Mouse (Mus musculus) CH12.LX (cell line): Measurements from ENCODE around the gene Gm49318.

Experiments used
- CHD1 ChIP-seq: IDR thresholded peaks from 2 replicates; pipeline ENCODE4 v1.6.1; 2012; ENCODE audit warnings: low read depth, low read length, improper control_type of control experiment, inconsistent platforms
- CTCF ChIP-seq, 2 experiments: IDR thresholded peaks in 1 of 2; conservative IDR thresholded peaks in 1 of 2; 2 replicates each; pipeline ENCODE4 v1.5.1; 2011 to 2012; ENCODE audit warnings: low read depth in 2 of 2, low read length in 2 of 2, improper control_type of control experiment in 1 of 2, inconsistent platforms in 1 of 2, mild to moderate bottlenecking in 1 of 2, moderate library complexity in 1 of 2
- ELF1 ChIP-seq: IDR thresholded peaks from 2 replicates; pipeline ENCODE4 v1.6.1; 2014; ENCODE audit warnings: low read depth, mild to moderate bottlenecking, inconsistent platforms, low read length, improper control_type of control experiment
- EP300 ChIP-seq: IDR thresholded peaks from 2 replicates; pipeline ENCODE4 v1.6.1; 2011; ENCODE audit warnings: low read length, improper control_type of control experiment
- ETS1 ChIP-seq: conservative IDR thresholded peaks from 2 replicates; pipeline ENCODE4 v1.6.1; 2012; ENCODE audit warnings: low read depth, mild to moderate bottlenecking, inconsistent platforms, low read length, improper control_type of control experiment, moderate library complexity
- GABPA ChIP-seq: IDR thresholded peaks from 2 replicates; pipeline ENCODE4 v1.6.1; 2012; ENCODE audit warnings: low read depth, low read length, improper control_type of control experiment, inconsistent platforms; ENCODE audit not compliant: insufficient replicate concordance
- HCFC1 ChIP-seq: IDR thresholded peaks from 2 replicates; pipeline ENCODE4 v1.6.1; 2012; ENCODE audit warnings: low read depth, mild to moderate bottlenecking, inconsistent platforms, low read length, improper control_type of control experiment
- MAX ChIP-seq: IDR thresholded peaks from 2 replicates; pipeline ENCODE4 v1.6.1; 2011; ENCODE audit warnings: low read length, improper control_type of control experiment
- NELFE ChIP-seq: IDR thresholded peaks from 2 replicates; pipeline ENCODE4 v1.6.1; 2011; ENCODE audit warnings: low read depth, low read length, improper control_type of control experiment
- POLR2A ChIP-seq: IDR thresholded peaks from 2 replicates; pipeline ENCODE4 v1.6.1; 2011; ENCODE audit warnings: low read depth, mild to moderate bottlenecking, improper control_type of control experiment, low read length
- POLR2AphosphoS2 ChIP-seq: IDR thresholded peaks from 2 replicates; pipeline ENCODE4 v1.6.1; 2011; ENCODE audit warnings: low read depth, low read length, improper control_type of control experiment
- TBP ChIP-seq: conservative IDR thresholded peaks from 2 replicates; pipeline ENCODE4 v1.6.1; 2011; ENCODE audit warnings: low read depth, low read length, improper control_type of control experiment
- ZNF384 ChIP-seq: IDR thresholded peaks from 2 replicates; pipeline ENCODE4 v1.6.1; 2012; ENCODE audit warnings: low read depth, low read length, improper control_type of control experiment, inconsistent platforms

DNA sequence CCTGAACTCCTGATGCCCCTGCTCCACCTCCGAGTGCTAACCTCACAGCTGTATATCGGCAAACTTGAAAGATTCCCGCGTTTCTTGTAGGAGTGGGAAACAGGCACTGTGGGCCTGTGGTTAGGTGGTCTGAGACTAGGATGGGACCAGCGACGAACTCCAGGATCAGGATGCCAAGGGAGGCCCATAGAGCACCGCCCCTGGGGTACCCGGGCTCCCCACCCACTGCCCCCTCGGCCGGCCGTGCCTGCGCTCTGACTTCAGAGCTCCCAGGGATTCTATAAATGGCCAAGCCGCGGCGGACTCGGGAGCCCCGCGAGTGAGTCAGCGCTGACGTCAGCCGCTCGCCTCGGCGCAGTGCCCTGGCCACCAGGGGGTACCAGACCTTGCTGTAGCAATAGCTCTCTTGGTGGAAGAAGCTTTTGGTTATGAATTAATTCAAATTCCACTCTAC is 24.8 kb upstream of the Gm49318 start:
- TF ChIP-seq EP300 (no peak), CTCF (conservative IDR thresholded peaks at IDR 0.05 in 1 of 2, IDR thresholded peaks at IDR 0.05 in 1 of 2; ENCODE audit: low read depth in 2 of 2, low read length in 2 of 2) (peak; percentile 43 to 84; a peak in 3 of 4 replicates), GABPA (no peak), ZNF384 (no peak), POLR2A (no peak), ELF1 (0 out of 2 replicates have a peak, but pooled peaks have one; percentile 16), ETS1 (peak; percentile 22), CHD1 (no peak), POLR2AphosphoS2 (no peak), MAX (no peak), HCFC1 (no peak), NELFE (no peak), TBP (no peak)
